Mouse (Mus musculus) left cerebral cortex, adult 8-10 months (tissue): Measurements from ENCODE around the gene Capns1. TPM values are rescaled to one million over a fixed set of nuclear protein-coding genes. Genes with fewer than 3 reads are reported as not detected.
"Not testable (repeated sequence)": the region's sequence is repeated elsewhere in the genome, so short reads cannot be mapped to it uniquely, and the experiment has no call there.

ENCODE experiments used
- DNase-seq, 2 experiments: peaks; one replicate each; pipeline ENCODE4 v3.0.0; 2022; ENCODE audit warnings: low spot score in 2 of 2
- total RNA-seq, 4 experiments: library from RNA; stranded (reverse); gene quantifications; 2 replicates each; pipeline ENCODE4 v1.2.4; 2022

The Capns1 gene
- total RNA-seq = 100 to 1,000 TPM; 173 to 205 (median 180) TPM

DNA sequence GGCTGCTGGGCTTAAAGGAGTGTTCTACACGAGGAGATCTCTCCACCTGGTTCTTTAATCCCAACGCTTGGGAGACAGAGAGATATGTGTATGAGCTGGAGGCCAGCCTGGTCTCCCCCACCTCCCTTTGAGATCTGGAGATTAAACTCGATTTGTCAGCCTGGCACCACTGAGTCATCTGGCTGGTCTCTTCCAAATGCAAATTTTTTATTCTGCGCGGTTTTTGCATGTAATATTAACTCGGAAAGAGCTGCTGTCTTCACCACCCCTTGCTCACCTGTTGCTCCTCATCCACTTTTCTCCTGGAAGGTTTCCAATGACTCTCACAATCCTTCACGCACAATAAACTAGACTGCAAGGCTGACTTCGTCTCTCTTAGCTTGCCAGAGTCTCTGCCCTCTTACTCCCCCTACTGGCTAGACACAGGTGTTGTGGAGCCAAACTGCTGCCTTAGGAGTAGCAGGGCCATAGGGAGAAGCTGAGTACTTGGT, at the start of gene Capns1:
TSS of gene Capns1 (minus strand) at position 331 of the 491 bp plus-strand sequence.
- DNase-seq = no peak

GRCm38 (mm10) chr7:30237374-30237773, 38.8 kb upstream of the Capns1 start:
- DNase-seq = not testable (repeated sequence)

DNA sequence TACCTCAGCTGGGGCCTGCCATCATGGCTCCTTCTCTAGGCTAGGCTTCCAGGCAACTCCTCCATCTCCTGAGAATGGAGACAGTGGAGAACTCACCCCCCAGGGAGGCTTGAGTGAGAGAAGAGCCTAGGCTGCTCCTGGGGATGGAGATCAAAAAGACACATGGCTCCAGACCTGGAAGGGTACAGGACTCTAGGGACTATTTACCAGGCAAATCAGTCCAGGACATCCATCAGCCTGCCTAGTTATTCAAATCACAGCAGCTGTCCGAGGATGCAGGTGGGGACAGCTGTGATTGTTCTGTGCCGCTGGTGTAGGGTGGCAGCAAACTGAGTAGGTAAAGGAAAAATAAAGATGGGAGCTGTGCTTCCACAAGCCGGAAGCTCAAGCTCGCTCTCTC, 37.0 kb upstream of the Capns1 start, which contains the start of gene Ovol3:
TSS of gene Ovol3 (minus strand) at position 101 of the 400 bp plus-strand sequence.
- DNase-seq = no peak

GRCm38 (mm10) chr7:30235091-30235490, 36.5 kb upstream of the Capns1 start:
- no peak for DNase-seq

- no peak for DNase-seq
Observed at GRCm38 (mm10) chr7:30234276-30234858, 35.8 kb upstream of the Capns1 start.

GRCm38 (mm10) chr7:30233387-30233786, 34.8 kb upstream of the Capns1 start:
- no peak for DNase-seq

DNA sequence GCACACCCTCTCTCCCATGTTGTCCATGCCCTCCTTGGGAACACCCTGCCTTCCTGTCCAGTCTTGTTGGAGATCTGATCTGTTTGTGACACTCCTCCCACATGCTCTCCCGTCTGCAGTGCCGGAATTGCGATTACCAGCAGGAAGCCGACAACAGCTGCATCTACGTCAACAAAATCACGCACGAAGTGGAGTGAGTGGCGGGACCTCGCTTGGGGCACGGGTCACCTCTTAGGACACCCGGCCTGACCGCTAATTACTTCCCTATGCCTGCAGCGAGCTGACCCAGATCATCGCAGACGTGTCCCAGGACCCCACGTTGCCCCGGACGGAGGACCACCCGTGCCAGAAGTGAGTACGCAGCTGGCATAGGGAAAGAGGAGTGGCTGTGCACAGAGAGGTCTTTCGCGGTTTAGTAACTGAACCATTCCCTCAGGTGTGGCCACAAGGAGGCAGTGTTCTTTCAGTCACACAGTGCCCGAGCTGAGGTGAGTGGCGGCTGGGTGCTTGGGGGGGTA, 34.1 kb upstream of the Capns1 start:
- DNase-seq = no peak

GRCm38 (mm10) chr7:30231669-30232454, 33.3 kb upstream of the Capns1 start, which contains the start of the genes Polr2i and Tbcb:
TSS of gene Polr2i (plus strand) at chr7:30231948.
TSS of gene Tbcb (minus strand) at chr7:30232272.
- peak; percentile 97 to 99 for DNase-seq

- DNase-seq = no peak
Observed at GRCm38 (mm10) chr7:30231328-30231668, 32.7 kb upstream of the Capns1 start.

- DNase-seq = no peak
Observed at GRCm38 (mm10) chr7:30224206-30224605, 25.6 kb upstream of the Capns1 start.

DNA sequence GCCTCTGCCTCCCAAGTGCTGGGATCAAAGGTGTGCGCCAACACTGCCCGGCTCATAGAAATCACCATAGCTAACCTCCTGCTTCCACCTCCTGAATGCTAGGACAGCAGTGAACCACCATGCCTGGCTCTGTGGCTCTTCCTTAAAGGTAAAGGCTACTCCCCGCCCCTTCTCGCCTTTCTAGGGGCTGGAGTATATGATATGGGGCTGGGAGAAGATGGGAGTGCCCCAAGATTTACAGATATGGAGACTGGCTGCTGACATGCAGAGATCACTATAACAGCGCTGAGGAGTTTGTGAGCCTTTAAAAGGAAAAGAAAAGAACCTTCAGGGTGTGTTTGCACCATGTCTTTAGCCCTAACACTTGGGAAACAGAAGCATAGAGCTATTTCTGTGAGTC, 23.6 kb upstream of the Capns1 start:
- DNase-seq = no peak

DNA sequence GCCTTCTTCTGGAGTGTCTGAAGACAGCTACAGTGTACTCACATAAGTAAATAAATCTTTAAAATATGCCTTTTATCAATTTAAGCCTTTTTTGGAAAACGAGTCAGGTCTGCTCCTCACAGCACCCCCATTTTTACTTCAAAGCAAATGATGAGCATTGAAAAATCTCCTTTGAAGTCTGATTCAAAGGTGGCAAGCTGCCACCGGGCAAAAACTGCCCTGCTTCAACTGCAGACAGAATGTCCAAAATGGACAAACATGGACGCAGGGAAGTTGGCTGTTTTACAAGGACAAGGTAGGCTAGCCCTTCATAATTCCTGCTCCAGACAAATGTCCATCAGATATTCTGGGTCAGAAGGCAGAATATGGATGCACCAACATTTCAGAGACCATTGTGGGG, 22.8 kb upstream of the Capns1 start:
- DNase-seq = no peak

DNA sequence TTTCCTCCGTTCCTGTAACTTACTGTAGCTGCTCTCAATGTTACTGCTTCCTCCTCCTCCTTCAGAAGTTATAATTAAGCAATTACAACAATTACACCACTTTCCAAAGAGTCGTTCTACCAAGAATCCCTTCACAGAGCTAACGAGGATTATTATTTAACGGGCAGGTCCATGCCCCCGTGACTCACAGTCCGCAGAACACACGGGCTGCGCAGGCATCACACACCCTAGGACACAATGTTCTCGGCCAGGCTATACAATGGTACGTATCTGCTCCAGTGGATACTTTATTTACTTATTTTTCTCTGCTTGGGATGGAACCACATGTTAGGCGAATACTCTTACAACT, 21.4 kb upstream of the Capns1 start:
- DNase-seq = no peak

- DNase-seq = no peak
Observed at GRCm38 (mm10) chr7:30219293-30220007, 20.8 kb upstream of the Capns1 start.

DNA sequence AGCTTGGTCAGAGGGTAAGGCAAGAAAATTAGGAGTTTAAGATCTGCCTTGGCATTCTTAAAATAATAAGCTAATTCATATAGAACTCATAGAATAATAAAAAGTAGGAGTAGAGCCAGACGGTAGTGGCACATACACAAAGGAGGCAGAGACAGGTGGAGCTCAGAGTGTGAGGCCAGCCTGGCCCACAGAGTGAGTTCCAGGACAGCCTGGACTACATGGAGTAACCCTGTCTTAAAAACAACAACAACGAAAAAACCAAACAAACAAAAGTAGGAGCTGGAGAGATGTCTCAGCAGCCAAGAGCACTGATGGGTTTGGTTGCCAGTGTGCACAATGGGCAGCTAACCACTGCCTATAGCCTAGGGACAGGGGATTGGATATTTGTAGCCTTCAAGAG, 18.7 kb upstream of the Capns1 start:
- DNase-seq = no peak

DNA sequence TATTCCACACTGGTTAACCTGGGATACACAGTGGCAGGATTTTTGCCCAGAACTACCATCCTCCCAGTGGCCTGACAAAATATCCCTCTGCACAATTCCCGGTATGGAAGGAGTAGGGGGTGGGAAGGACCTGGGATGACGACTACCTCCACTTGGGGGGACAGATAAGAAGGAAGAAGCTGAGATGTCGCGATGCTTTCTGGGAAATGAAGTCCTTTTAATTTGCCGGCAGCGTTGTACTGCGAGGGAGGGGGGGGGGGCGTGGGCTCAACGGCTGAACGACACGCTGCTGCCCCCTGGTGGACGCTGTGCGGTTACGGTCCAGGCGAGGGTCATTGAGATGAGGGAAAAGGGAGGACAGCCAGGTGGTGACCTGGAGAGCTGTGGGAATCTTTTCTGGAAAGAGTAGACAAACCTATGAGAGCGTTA, 18.1 kb upstream of the Capns1 start:
- no peak for DNase-seq

- DNase-seq = no peak
Observed at GRCm38 (mm10) chr7:30215875-30216274, 17.3 kb upstream of the Capns1 start.

DNA sequence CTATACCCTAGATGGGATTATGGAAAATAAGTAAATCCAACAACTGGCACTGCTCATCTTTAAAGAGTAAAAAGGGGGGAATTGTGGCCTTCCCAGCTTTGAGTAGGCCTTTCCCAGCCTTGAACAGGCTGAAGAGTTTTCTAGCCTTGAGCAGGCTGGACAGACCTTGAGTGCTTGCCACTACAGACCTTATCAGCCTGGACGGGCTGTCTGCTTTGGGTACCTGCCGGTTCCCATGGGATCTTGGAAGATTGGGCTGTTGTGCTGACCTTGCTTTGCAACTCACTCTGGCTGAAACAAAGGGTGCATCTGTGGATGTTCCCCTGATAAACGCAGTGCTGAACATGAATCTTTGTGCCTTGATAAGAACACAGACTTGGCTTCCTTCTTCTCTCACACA, 15.3 kb upstream of the Capns1 start:
- DNase-seq = no peak

DNA sequence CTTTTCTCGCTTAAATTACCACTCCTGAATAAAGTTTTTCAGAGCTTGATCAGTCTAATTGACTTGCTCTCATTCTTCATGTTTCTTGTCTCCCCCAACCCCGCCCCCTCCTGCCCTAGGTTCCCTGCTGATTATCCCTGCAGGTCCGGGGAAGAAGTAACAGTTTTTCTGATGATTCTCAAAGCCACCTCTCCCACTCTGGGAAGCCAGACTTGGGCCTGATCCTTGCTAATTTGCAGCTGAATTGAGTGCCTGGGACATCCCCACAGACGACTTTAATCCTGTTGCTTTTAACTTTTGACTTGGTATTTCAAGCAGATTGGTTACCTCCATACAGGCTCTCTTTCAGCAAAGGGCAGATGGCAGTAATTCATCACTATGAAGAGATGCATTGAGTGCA, 12.4 kb upstream of the Capns1 start:
- DNase-seq = no peak

DNA sequence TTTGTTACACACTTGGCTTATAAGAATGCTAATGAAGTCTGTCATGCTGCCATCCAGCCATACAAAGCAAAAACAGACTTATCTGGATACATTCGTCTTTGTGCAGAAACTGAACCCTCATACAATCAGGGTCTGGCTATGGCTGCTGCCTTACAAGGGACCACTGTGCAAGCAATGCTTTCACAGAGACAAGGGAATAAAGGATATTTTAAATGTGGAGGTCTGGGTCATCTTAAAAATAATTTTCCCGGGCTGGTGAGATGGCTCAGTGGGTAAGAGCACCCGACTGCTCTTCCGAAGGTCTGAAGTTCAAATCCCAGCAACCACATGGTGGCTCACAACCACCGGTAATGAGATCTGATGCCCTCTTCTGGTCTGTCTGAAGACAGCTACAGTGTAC, 7.8 kb upstream of the Capns1 start:
- DNase-seq = not testable (repeated sequence)

- DNase-seq = no peak
Observed at GRCm38 (mm10) chr7:30205383-30205782, 6.8 kb upstream of the Capns1 start.

DNA sequence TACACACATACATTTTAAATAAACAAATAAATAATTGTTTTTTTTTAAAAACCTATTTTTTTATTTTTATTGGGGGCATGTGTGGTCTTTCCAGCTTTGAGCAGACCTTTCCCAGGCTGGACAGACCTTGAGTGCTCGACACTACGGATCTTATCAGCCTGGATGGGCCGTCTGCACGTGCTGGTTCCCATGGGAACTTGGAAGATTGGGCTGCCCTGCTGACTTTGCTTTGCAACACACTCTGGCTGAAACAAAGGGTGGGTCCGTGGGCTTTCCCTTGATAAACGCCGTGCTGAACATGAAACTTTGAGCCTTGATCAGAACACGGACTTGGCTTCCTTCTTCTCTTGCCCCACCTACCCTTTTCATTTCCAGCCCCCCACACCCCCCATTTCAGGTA, 5.8 kb upstream of the Capns1 start:
- no peak for DNase-seq
